Mouse (Mus musculus) olfactory bulb, adult 2 months (tissue): ENCODE results near the gene Ppp1r12a.

Source experiments
- CTCF ChIP-seq: fragments of 200-500 bp; IDR thresholded peaks from 2 replicates; pipeline ENCODE4 v1.5.1; 2012; ENCODE audit warnings: low read depth, mild to moderate bottlenecking, low read length, moderate library complexity; ENCODE audit not compliant: insufficient read depth
- POLR2A ChIP-seq: fragments of 200-500 bp; IDR thresholded peaks from 2 replicates; pipeline ENCODE4 v1.6.1; 2012; ENCODE audit warnings: mild to moderate bottlenecking, low read depth, low read length, moderate library complexity; ENCODE audit not compliant: insufficient read depth

GRCm38 (mm10) chr10:108307772-108308171, 145.8 kb downstream of the Ppp1r12a start:
- TF ChIP-seq CTCF (no peak), POLR2A (no peak)
